Mouse (Mus musculus): ENCODE data around the gene Ctrc. TPM values are rescaled to one million over a fixed set of nuclear protein-coding genes. Genes with fewer than 3 reads are reported as not detected.

Ctrc gene
- polyA plus RNA-seq, 1 experiment from 2014 or later: not detected

GRCm38 (mm10) chr4:141809850-141810464, 36.2 kb downstream of the Ctrc start:
- no peaks in the 10 kb centered on the region for H3K27me3 ChIP-seq (replicated peaks; ENCODE audit: control insufficient read depth, insufficient read depth, low read length)
- no peak overlapping the region for H3K4me2 ChIP-seq (ENCODE audit: low read depth, low read length)
- peaks cover 85% of the 10 kb centered on the region for H3K36me3 ChIP-seq (ENCODE audit: control insufficient read depth, insufficient read depth, low read length)
- DNase-seq (ENCODE audit: low spot score) (peak; percentile 71), ATAC-seq (ENCODE audit: low read depth) (no peak)
- no peaks in the 10 kb centered on the region for H3K9me3 ChIP-seq (ENCODE audit: control insufficient read depth, low read length)
- H3K27ac ChIP-seq (replicated peaks; ENCODE audit: low read depth, low read length): no peak overlapping the region
- H3K4me1 ChIP-seq (ENCODE audit: control insufficient read depth, insufficient read depth, low read length): no peaks in the 10 kb centered on the region
- H3K4me3 ChIP-seq (ENCODE audit: low read depth, low read length): no peak overlapping the region
- no peak overlapping the region for H3K9ac ChIP-seq (ENCODE audit: low read depth, low read length)
- 81% methylated on average over 8 of the region's 8 CpGs for WGBS

- no peaks in the 10 kb centered on the region for H3K9me3 ChIP-seq (ENCODE audit: control insufficient read depth, low read length)
- H3K9ac ChIP-seq (ENCODE audit: low read depth, low read length): no peak overlapping the region
- WGBS: 94% methylated on average over 8 of the region's 8 CpGs
- H3K4me1 ChIP-seq (ENCODE audit: control insufficient read depth, insufficient read depth, low read length): no peaks in the 10 kb centered on the region
- ATAC-seq (ENCODE audit: low read depth) (no peak), DNase-seq (ENCODE audit: low spot score) (no peak)
- H3K27me3 ChIP-seq (replicated peaks; ENCODE audit: control insufficient read depth, insufficient read depth, low read length): no peaks in the 10 kb centered on the region
- H3K4me2 ChIP-seq (ENCODE audit: low read depth, low read length): no peak overlapping the region
- no peak overlapping the region for H3K4me3 ChIP-seq (ENCODE audit: low read depth, low read length)
- H3K27ac ChIP-seq (replicated peaks; ENCODE audit: low read depth, low read length): no peak overlapping the region
- H3K36me3 ChIP-seq (ENCODE audit: control insufficient read depth, insufficient read depth, low read length): peaks cover 68% of the 10 kb centered on the region
Measured at GRCm38 (mm10) chr4:141805886-141806285, 40.3 kb downstream of the Ctrc start.

GRCm38 (mm10) chr4:141804105-141804504, 42.1 kb downstream of the Ctrc start:
- DNase-seq (ENCODE audit: low spot score): no peak
- whole genome bisulfite sequencing: 87% methylated on average over 4 of the region's 4 CpGs
- Histone ChIP-seq H3K9ac (ENCODE audit: low read depth, low read length) (no peak overlapping the region), H3K4me3 (ENCODE audit: low read depth, low read length) (no peak overlapping the region), H3K4me2 (ENCODE audit: low read depth, low read length) (no peak overlapping the region), H3K27ac (replicated peaks; ENCODE audit: low read depth, low read length) (no peak overlapping the region), H3K36me3 (ENCODE audit: control insufficient read depth, insufficient read depth, low read length) (peaks cover 53% of the 10 kb centered on the region), H3K27me3 (replicated peaks; ENCODE audit: control insufficient read depth, insufficient read depth, low read length) (no peaks in the 10 kb centered on the region), H3K4me1 (ENCODE audit: control insufficient read depth, insufficient read depth, low read length) (no peaks in the 10 kb centered on the region), H3K9me3 (ENCODE audit: control insufficient read depth, low read length) (no peaks in the 10 kb centered on the region)
- no peak for ATAC-seq (ENCODE audit: low read depth)

GRCm38 (mm10) chr4:141797545-141797944, 48.6 kb downstream of the Ctrc start:
- WGBS: 86% methylated on average over 5 of the region's 5 CpGs
- no peak for DNase-seq (ENCODE audit: low spot score)
- peaks cover 16% of the 10 kb centered on the region for H3K36me3 ChIP-seq (ENCODE audit: control insufficient read depth, insufficient read depth, low read length)

GRCm38 (mm10) chr4:141796954-141797353, 49.2 kb downstream of the Ctrc start:
- 83% methylated on average over 4 of the region's 4 CpGs for WGBS
- Histone ChIP-seq H3K27ac (replicated peaks; ENCODE audit: low read depth, low read length) (no peak overlapping the region), H3K9ac (ENCODE audit: low read depth, low read length) (no peak overlapping the region), H3K9me3 (ENCODE audit: control insufficient read depth, low read length) (no peaks in the 10 kb centered on the region), H3K36me3 (ENCODE audit: control insufficient read depth, insufficient read depth, low read length) (peaks cover 16% of the 10 kb centered on the region), H3K4me3 (ENCODE audit: low read depth, low read length) (no peak overlapping the region), H3K4me2 (ENCODE audit: low read depth, low read length) (no peak overlapping the region), H3K27me3 (replicated peaks; ENCODE audit: control insufficient read depth, insufficient read depth, low read length) (no peaks in the 10 kb centered on the region), H3K4me1 (ENCODE audit: control insufficient read depth, insufficient read depth, low read length) (peaks cover 9% of the 10 kb centered on the region; the same call in 1 of the 2 replicates)
- DNase-seq (ENCODE audit: low spot score): no peak
- ATAC-seq (ENCODE audit: low read depth): no peak

More at GRCm38 (mm10) chr4:141797545-141797944, 48.6 kb downstream of the Ctrc start:
- Histone ChIP-seq H3K27ac (replicated peaks; ENCODE audit: low read depth, low read length) (no peak overlapping the region), H3K4me3 (ENCODE audit: low read depth, low read length) (no peak overlapping the region), H3K4me1 (ENCODE audit: control insufficient read depth, insufficient read depth, low read length) (peaks cover 9% of the 10 kb centered on the region; the same call in 1 of the 2 replicates), H3K9ac (ENCODE audit: low read depth, low read length) (no peak overlapping the region), H3K27me3 (replicated peaks; ENCODE audit: control insufficient read depth, insufficient read depth, low read length) (no peaks in the 10 kb centered on the region), H3K9me3 (ENCODE audit: control insufficient read depth, low read length) (no peaks in the 10 kb centered on the region), H3K4me2 (ENCODE audit: low read depth, low read length) (no peak overlapping the region)
- no peak for ATAC-seq (ENCODE audit: low read depth)

- Histone ChIP-seq H3K4me3 (ENCODE audit: low read depth, low read length) (no peak overlapping the region), H3K36me3 (ENCODE audit: control insufficient read depth, insufficient read depth, low read length) (peaks cover 16% of the 10 kb centered on the region), H3K27ac (replicated peaks; ENCODE audit: low read depth, low read length) (no peak overlapping the region), H3K4me2 (ENCODE audit: low read depth, low read length) (no peak overlapping the region), H3K9ac (ENCODE audit: low read depth, low read length) (no peak overlapping the region), H3K27me3 (replicated peaks; ENCODE audit: control insufficient read depth, insufficient read depth, low read length) (no peaks in the 10 kb centered on the region), H3K9me3 (ENCODE audit: control insufficient read depth, low read length) (no peaks in the 10 kb centered on the region), H3K4me1 (ENCODE audit: control insufficient read depth, insufficient read depth, low read length) (peaks cover 9% of the 10 kb centered on the region; the same call in 1 of the 2 replicates)
- 84% methylated on average over 7 of the region's 7 CpGs for WGBS
- ATAC-seq (ENCODE audit: low read depth) (no peak), DNase-seq (ENCODE audit: low spot score) (no peak)
Measured at GRCm38 (mm10) chr4:141796356-141796755, 49.8 kb downstream of the Ctrc start.

GRCm38 (mm10) chr4:141794152-141794535, 52.0 kb downstream of the Ctrc start:
- peak overlapping the region; percentile 61 for H3K4me2 ChIP-seq (ENCODE audit: low read depth, low read length)
- no peak for ATAC-seq (ENCODE audit: low read depth)
- peaks cover 16% of the 10 kb centered on the region for H3K36me3 ChIP-seq (ENCODE audit: control insufficient read depth, insufficient read depth, low read length)
- H3K9me3 ChIP-seq (ENCODE audit: control insufficient read depth, low read length): no peaks in the 10 kb centered on the region
- peak overlapping the region; percentile 63 for H3K4me3 ChIP-seq (ENCODE audit: low read depth, low read length)
- H3K4me1 ChIP-seq (ENCODE audit: control insufficient read depth, insufficient read depth, low read length): peaks cover 12% of the 10 kb centered on the region; the same call in 1 of the 2 replicates
- H3K27me3 ChIP-seq (replicated peaks; ENCODE audit: control insufficient read depth, insufficient read depth, low read length): no peaks in the 10 kb centered on the region
- no peak for DNase-seq (ENCODE audit: low spot score)
- H3K9ac ChIP-seq (ENCODE audit: low read depth, low read length): peak overlapping the region; percentile 71
- peak overlapping the region; percentile 92 for H3K27ac ChIP-seq (replicated peaks; ENCODE audit: low read depth, low read length)
- WGBS: 14% methylated on average over 5 of the region's 5 CpGs

GRCm38 (mm10) chr4:141793282-141794151, 52.6 kb downstream of the Ctrc start, which contains the start of gene Casp9:
Gene Casp9 (plus strand): TSS chr4:141793612.
- Histone ChIP-seq H3K4me3 (ENCODE audit: low read depth, low read length) (peak within 1 kb of the TSS; percentile 63), H3K36me3 (ENCODE audit: control insufficient read depth, insufficient read depth, low read length) (peaks cover 20% of the 10 kb centered on the region), H3K9me3 (ENCODE audit: control insufficient read depth, low read length) (no peaks in the 10 kb centered on the region), H3K27ac (replicated peaks; ENCODE audit: low read depth, low read length) (peak within 1 kb of the TSS; percentile 92), H3K4me1 (ENCODE audit: control insufficient read depth, insufficient read depth, low read length) (peaks cover 12% of the 10 kb centered on the region; the same call in 1 of the 2 replicates), H3K9ac (ENCODE audit: low read depth, low read length) (peak within 1 kb of the TSS; percentile 71), H3K4me2 (ENCODE audit: low read depth, low read length) (peak within 1 kb of the TSS; percentile 61), H3K27me3 (replicated peaks; ENCODE audit: control insufficient read depth, insufficient read depth, low read length) (no peaks in the 10 kb centered on the region)
- WGBS: 2% methylated on average over 42 of the region's 80 CpGs
- DNase-seq (ENCODE audit: low spot score) (peak; percentile 98), ATAC-seq (ENCODE audit: low read depth) (peak; percentile 84)

Measured in embryonic facial prominence, embryonic 14.5 days (tissue).